Mouse (Mus musculus): ENCODE measurements around the gene Fkbp1a. TPM values are rescaled to one million over a fixed set of nuclear protein-coding genes. Genes with fewer than 3 reads are reported as not detected.

Fkbp1a gene
- total RNA-seq (2021) = 100 to 1,000 TPM; 279 to 287 TPM
- long read RNA-seq, experiment 1, transcript Fkbp1a-201 (5 exons, 1,658 nt) = major isoform, 463 of 545 reads
- long read RNA-seq, experiment 1, transcript Fkbp1a-210 (4 exons, 438 nt) = minor isoform, 8 of 545 reads
- long read RNA-seq, experiment 1, transcript Fkbp1a-205 (4 exons, 1,588 nt) = minor isoform, 5 of 545 reads
- long read RNA-seq, experiment 1, partial matches to known transcripts = 8 of 545 reads
- long read RNA-seq, experiment 1, other reads (novel, unspliced or antisense) = 59 of 545 reads
- long read RNA-seq, experiment 2, transcript Fkbp1a-201 (5 exons, 1,658 nt) = major isoform, 361 of 428 reads
- long read RNA-seq, experiment 2, partial matches to known transcripts = 2 of 428 reads
- long read RNA-seq, experiment 2, other reads (novel, unspliced or antisense) = 61 of 428 reads

- peak; percentile 98 to 99 for DNase-seq
- intact Hi-C loops (cut with DNase I) = loop anchor here (5.0 kb wide), 1 partner anchor 50 kb away; the partner anchor contains the start of gene Nsfl1c
These were observed at the start of gene Fkbp1a for GRCm38 (mm10) chr2:151542323-151543062. Gene Fkbp1a (plus strand): TSS chr2:151542483.

GRCm38 (mm10) chr2:151494035-151494803 lies 48.1 kb upstream of the Fkbp1a start, which contains the start of gene Nsfl1c:
Gene Nsfl1c (plus strand): TSS chr2:151494182.
- intact Hi-C loops (cut with DNase I) = loop anchor here (5.0 to 10.0 kb wide), 3 partner anchors 48 to 371 kb away; partner anchors contain the start of gene Fkbp1a
- peak; percentile 96 to 99 for DNase-seq

- intact Hi-C loops (cut with DNase I) = loop anchor here (5.0 to 10.0 kb wide), 3 partner anchors 79 to 366 kb away; partner anchors contain the start of gene Psmf1
- DNase-seq = no peak
These were observed 43.9 kb upstream of the Fkbp1a start for GRCm38 (mm10) chr2:151498358-151498757.

GRCm38 (mm10) chr2:151500442-151501007 lies 41.8 kb upstream of the Fkbp1a start:
- no peak for DNase-seq
- intact Hi-C loops (cut with DNase I) = no loop called here

GRCm38 (mm10) chr2:151504226-151504625 lies 38.1 kb upstream of the Fkbp1a start:
- DNase-seq = no peak
- intact Hi-C loops (cut with DNase I) = no loop called here

GRCm38 (mm10) chr2:151512199-151512598 lies 30.1 kb upstream of the Fkbp1a start:
- intact Hi-C loops (cut with DNase I) = loop anchor here (5.0 kb wide), 1 partner anchor 170 kb away; no protein-coding TSS in a partner anchor
- DNase-seq = peak; percentile 58 to 69

GRCm38 (mm10) chr2:151513525-151514285 lies 28.6 kb upstream of the Fkbp1a start:
- DNase-seq = no peak
- intact Hi-C loops (cut with DNase I) = loop anchor here (5.0 kb wide), 1 partner anchor 169 kb away; no protein-coding TSS in a partner anchor

- intact Hi-C loops (cut with DNase I) = loop anchor here (5.0 kb wide), 1 partner anchor 68 kb away; no protein-coding TSS in a partner anchor
- DNase-seq = no peak
These were observed 23.3 kb upstream of the Fkbp1a start for GRCm38 (mm10) chr2:151519000-151519399.

GRCm38 (mm10) chr2:151524324-151525041 lies 17.8 kb upstream of the Fkbp1a start:
- intact Hi-C loops (cut with DNase I) = no loop called here
- DNase-seq = no peak

- no peak for DNase-seq
- intact Hi-C loops (cut with DNase I) = no loop called here
These were observed 16.8 kb upstream of the Fkbp1a start for GRCm38 (mm10) chr2:151525520-151525919.

GRCm38 (mm10) chr2:151528066-151528465 lies 14.2 kb upstream of the Fkbp1a start:
- DNase-seq = no peak
- intact Hi-C loops (cut with DNase I) = no loop called here

GRCm38 (mm10) chr2:151529169-151529568 lies 13.1 kb upstream of the Fkbp1a start:
- intact Hi-C loops (cut with DNase I) = no loop called here
- no peak for DNase-seq

GRCm38 (mm10) chr2:151530378-151531230 lies 11.7 kb upstream of the Fkbp1a start:
- intact Hi-C loops (cut with DNase I) = no loop called here
- no peak for DNase-seq

- DNase-seq = no peak
- intact Hi-C loops (cut with DNase I) = no loop called here
These were observed 8.7 kb upstream of the Fkbp1a start for GRCm38 (mm10) chr2:151533632-151534031.

GRCm38 (mm10) chr2:151535961-151536617 lies 6.2 kb upstream of the Fkbp1a start:
- intact Hi-C loops (cut with DNase I) = no loop called here
- DNase-seq = no peak

- intact Hi-C loops (cut with DNase I) = no loop called here
- DNase-seq = peak; percentile 40 to 66
These were observed 5.7 kb upstream of the Fkbp1a start for GRCm38 (mm10) chr2:151536618-151536974.

- intact Hi-C loops (cut with DNase I) = no loop called here
- DNase-seq = no peak
These were observed 3.6 kb upstream of the Fkbp1a start for GRCm38 (mm10) chr2:151538646-151539045.
